Mouse (Mus musculus): Measurements from ENCODE around the gene Gm20388. TPM values are rescaled to one million over a fixed set of nuclear protein-coding genes. Genes with fewer than 3 reads are reported as not detected.

Gene Gm20388
- polyA plus RNA-seq, 1 experiment from 2014 or later, result 4.4 TPM

- no peaks in the 10 kb centered on the region for H3K27me3 ChIP-seq
- H3K36me3 ChIP-seq, result no peaks in the 10 kb centered on the region
- 89% methylated on average over 9 of the region's 9 CpGs for WGBS
- H3K4me2 ChIP-seq (replicated peaks), result no peak overlapping the region
- no peak for ATAC-seq
- H3K4me3 ChIP-seq (replicated peaks), result no peak overlapping the region
- H3K9ac ChIP-seq (replicated peaks), result no peak overlapping the region
- H3K27ac ChIP-seq, result no peak overlapping the region
- no peaks in the 10 kb centered on the region for H3K9me3 ChIP-seq
- peaks cover 9% of the 10 kb centered on the region for H3K4me1 ChIP-seq (replicated peaks)
These were observed 1964.9 kb downstream of the Gm20388 start for GRCm38 (mm10) chr8:121875517-121875916.

GRCm38 (mm10) chr8:121877212-121877611, 1966.6 kb downstream of the Gm20388 start:
- no peaks in the 10 kb centered on the region for H3K27me3 ChIP-seq
- H3K36me3 ChIP-seq, result peaks cover 8% of the 10 kb centered on the region
- H3K27ac ChIP-seq, result no peak overlapping the region
- no peak overlapping the region for H3K4me2 ChIP-seq (replicated peaks)
- no peaks in the 10 kb centered on the region for H3K9me3 ChIP-seq
- no peak overlapping the region for H3K4me3 ChIP-seq (replicated peaks)
- peaks cover 4% of the 10 kb centered on the region for H3K4me1 ChIP-seq (replicated peaks)
- H3K9ac ChIP-seq (replicated peaks), result no peak overlapping the region
- ATAC-seq, result no peak
- 81% methylated on average over 5 of the region's 5 CpGs for WGBS

GRCm38 (mm10) chr8:121877828-121878480, 1967.3 kb downstream of the Gm20388 start:
- no peak overlapping the region for H3K4me3 ChIP-seq (replicated peaks)
- no peak overlapping the region for H3K4me2 ChIP-seq (replicated peaks)
- ATAC-seq, result no peak
- H3K4me1 ChIP-seq (replicated peaks), result no peaks in the 10 kb centered on the region
- H3K27ac ChIP-seq, result no peak overlapping the region
- H3K36me3 ChIP-seq, result peaks cover 15% of the 10 kb centered on the region
- WGBS, result 87% methylated on average over 7 of the region's 7 CpGs
- H3K9ac ChIP-seq (replicated peaks), result no peak overlapping the region
- no peaks in the 10 kb centered on the region for H3K9me3 ChIP-seq
- no peaks in the 10 kb centered on the region for H3K27me3 ChIP-seq

GRCm38 (mm10) chr8:121879712-121880111, 1969.1 kb downstream of the Gm20388 start:
- H3K27me3 ChIP-seq, result no peaks in the 10 kb centered on the region
- H3K9me3 ChIP-seq, result no peaks in the 10 kb centered on the region
- H3K27ac ChIP-seq, result no peak overlapping the region
- 84% methylated on average over 3 of the region's 3 CpGs for WGBS
- H3K4me2 ChIP-seq (replicated peaks), result no peak overlapping the region
- H3K4me1 ChIP-seq (replicated peaks), result no peaks in the 10 kb centered on the region
- no peak for ATAC-seq
- H3K4me3 ChIP-seq (replicated peaks), result no peak overlapping the region
- H3K36me3 ChIP-seq, result peaks cover 33% of the 10 kb centered on the region
- H3K9ac ChIP-seq (replicated peaks), result no peak overlapping the region

- 85% methylated on average over 1 of the region's 1 CpGs for WGBS
- ATAC-seq, result no peak
- Histone ChIP-seq H3K4me1 (replicated peaks) (no peaks in the 10 kb centered on the region), H3K27me3 (no peaks in the 10 kb centered on the region), H3K9ac (replicated peaks) (no peak overlapping the region), H3K4me3 (replicated peaks) (no peak overlapping the region), H3K9me3 (no peaks in the 10 kb centered on the region), H3K27ac (no peak overlapping the region), H3K36me3 (peaks cover 44% of the 10 kb centered on the region), H3K4me2 (replicated peaks) (no peak overlapping the region)
These were observed 1970.2 kb downstream of the Gm20388 start for GRCm38 (mm10) chr8:121880818-121881217.

GRCm38 (mm10) chr8:121881921-121882320, 1971.3 kb downstream of the Gm20388 start:
- no peak overlapping the region for H3K27ac ChIP-seq
- H3K9me3 ChIP-seq, result no peaks in the 10 kb centered on the region
- H3K27me3 ChIP-seq, result no peaks in the 10 kb centered on the region
- ATAC-seq, result no peak
- H3K36me3 ChIP-seq, result peaks cover 55% of the 10 kb centered on the region
- no peak overlapping the region for H3K4me3 ChIP-seq (replicated peaks)
- H3K9ac ChIP-seq (replicated peaks), result no peak overlapping the region
- 83% methylated on average over 5 of the region's 5 CpGs for WGBS
- H3K4me2 ChIP-seq (replicated peaks), result no peak overlapping the region
- H3K4me1 ChIP-seq (replicated peaks), result no peaks in the 10 kb centered on the region

- Histone ChIP-seq H3K4me3 (replicated peaks) (no peak overlapping the region), H3K4me2 (replicated peaks) (no peak overlapping the region), H3K9me3 (no peaks in the 10 kb centered on the region), H3K27me3 (no peaks in the 10 kb centered on the region), H3K36me3 (peaks cover 70% of the 10 kb centered on the region), H3K4me1 (replicated peaks) (no peaks in the 10 kb centered on the region), H3K27ac (no peak overlapping the region), H3K9ac (replicated peaks) (no peak overlapping the region)
- ATAC-seq, result no peak
- WGBS, result 92% methylated on average over 3 of the region's 3 CpGs
These were observed 1973.5 kb downstream of the Gm20388 start for GRCm38 (mm10) chr8:121884181-121884580.

- Histone ChIP-seq H3K27ac (no peak overlapping the region), H3K9me3 (no peaks in the 10 kb centered on the region), H3K4me1 (replicated peaks) (no peaks in the 10 kb centered on the region), H3K9ac (replicated peaks) (no peak overlapping the region), H3K4me2 (replicated peaks) (no peak overlapping the region), H3K27me3 (no peaks in the 10 kb centered on the region), H3K4me3 (replicated peaks) (no peak overlapping the region), H3K36me3 (peaks cover 70% of the 10 kb centered on the region)
- no peak for ATAC-seq
- 94% methylated on average over 9 of the region's 9 CpGs for WGBS
These were observed 1974.4 kb downstream of the Gm20388 start for GRCm38 (mm10) chr8:121885001-121885400.

GRCm38 (mm10) chr8:121885433-121885832, 1974.8 kb downstream of the Gm20388 start:
- WGBS, result 91% methylated on average over 6 of the region's 6 CpGs
- H3K4me2 ChIP-seq (replicated peaks), result no peak overlapping the region
- H3K4me1 ChIP-seq (replicated peaks), result no peaks in the 10 kb centered on the region
- no peaks in the 10 kb centered on the region for H3K27me3 ChIP-seq
- no peak for ATAC-seq
- H3K9ac ChIP-seq (replicated peaks), result no peak overlapping the region
- no peaks in the 10 kb centered on the region for H3K9me3 ChIP-seq
- no peak overlapping the region for H3K4me3 ChIP-seq (replicated peaks)
- no peak overlapping the region for H3K27ac ChIP-seq
- H3K36me3 ChIP-seq, result peaks cover 70% of the 10 kb centered on the region

GRCm38 (mm10) chr8:121887547-121887946, 1976.9 kb downstream of the Gm20388 start:
- ATAC-seq, result no peak
- no peaks in the 10 kb centered on the region for H3K27me3 ChIP-seq
- H3K36me3 ChIP-seq, result peaks cover 58% of the 10 kb centered on the region
- no peaks in the 10 kb centered on the region for H3K9me3 ChIP-seq
- H3K4me1 ChIP-seq (replicated peaks), result no peaks in the 10 kb centered on the region
- H3K27ac ChIP-seq, result no peak overlapping the region
- no peak overlapping the region for H3K9ac ChIP-seq (replicated peaks)
- 67% methylated on average over 1 of the region's 1 CpGs for WGBS
- no peak overlapping the region for H3K4me2 ChIP-seq (replicated peaks)
- H3K4me3 ChIP-seq (replicated peaks), result no peak overlapping the region

GRCm38 (mm10) chr8:121889317-121889716, 1978.7 kb downstream of the Gm20388 start:
- Histone ChIP-seq H3K4me2 (replicated peaks) (no peak overlapping the region), H3K36me3 (peaks cover 43% of the 10 kb centered on the region), H3K27ac (no peak overlapping the region), H3K4me1 (replicated peaks) (no peaks in the 10 kb centered on the region), H3K27me3 (no peaks in the 10 kb centered on the region), H3K9ac (replicated peaks) (no peak overlapping the region), H3K9me3 (no peaks in the 10 kb centered on the region), H3K4me3 (replicated peaks) (no peak overlapping the region)
- WGBS, result 100% methylated on average over 1 of the region's 1 CpGs
- ATAC-seq, result no peak

- no peak for ATAC-seq
- H3K9me3 ChIP-seq, result no peaks in the 10 kb centered on the region
- H3K9ac ChIP-seq (replicated peaks), result no peak overlapping the region
- peaks cover 43% of the 10 kb centered on the region for H3K36me3 ChIP-seq
- 90% methylated on average over 15 of the region's 15 CpGs for WGBS
- no peak overlapping the region for H3K4me2 ChIP-seq (replicated peaks)
- H3K27me3 ChIP-seq, result no peaks in the 10 kb centered on the region
- no peak overlapping the region for H3K27ac ChIP-seq
- H3K4me3 ChIP-seq (replicated peaks), result no peak overlapping the region
- H3K4me1 ChIP-seq (replicated peaks), result no peaks in the 10 kb centered on the region
These were observed 1979.5 kb downstream of the Gm20388 start for GRCm38 (mm10) chr8:121889810-121890785.

Measured in midbrain, embryonic 13.5 days (tissue).